In the genomic region with DNA sequence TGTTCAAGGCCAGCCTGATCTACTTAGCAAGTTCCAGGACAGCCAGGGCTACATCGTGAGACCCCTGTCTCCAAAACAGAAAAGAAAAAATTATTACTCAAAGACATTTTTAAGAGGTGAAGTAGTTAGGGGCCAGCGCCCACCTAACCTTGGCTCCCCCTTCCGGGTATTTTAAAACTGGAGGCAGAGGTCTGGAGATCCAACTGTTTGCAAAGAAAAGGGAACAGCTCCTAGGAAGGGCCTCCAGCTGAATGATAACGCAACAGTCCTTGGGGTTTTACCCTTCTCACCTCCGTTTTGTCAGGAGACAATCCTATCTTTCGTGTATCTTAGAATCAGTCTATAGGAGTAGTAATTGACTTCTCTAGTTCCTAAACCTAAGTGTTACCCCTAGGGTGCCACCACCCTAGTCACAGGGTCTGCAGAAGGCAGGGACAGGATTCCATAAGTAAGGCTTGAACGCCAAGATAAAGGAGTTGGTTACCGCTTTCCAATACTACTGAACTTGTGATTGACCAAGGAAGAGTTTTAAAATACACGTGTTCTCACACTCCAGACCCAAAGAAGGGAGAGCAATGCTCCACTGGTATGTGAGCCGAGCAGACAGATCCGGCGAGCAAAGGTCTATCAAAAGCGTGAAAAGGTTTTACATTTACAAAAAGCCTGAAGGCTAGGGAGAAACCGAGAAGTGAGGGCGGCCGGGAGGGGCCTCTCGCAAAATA, we compare ENCODE assay signal across 7 mouse cellular contexts. TPM values are rescaled to one million over a fixed set of nuclear protein-coding genes. Genes with fewer than 3 reads are reported as not detected.
A peak's percentile ranks its signal among the peaks of the same experiment; 100 is the strongest.
DNase-seq lines count a peak whose midpoint lies in the region; ATAC-seq and TF ChIP-seq lines count a peak whose summit lies in the region.

No protein-coding gene starts in this region.

- no peak for TF ChIP-seq CTCF in spleen, adult 2 months (IDR thresholded peaks at IDR 0.05; ENCODE audit: extremely low read depth, insufficient read depth, insufficient read length, insufficient replicate concordance)
- TF ChIP-seq CTCF in stomach, postnatal 0 days (IDR thresholded peaks at IDR 0.05; ENCODE audit: low read depth) = no peak

- peaks cover 26% of the 10 kb centered on the region for H3K4me1 ChIP-seq in spleen, adult 2 months (ENCODE audit: control insufficient read depth, insufficient read depth, insufficient read length)
- peaks cover 59% of the 10 kb centered on the region for H3K4me1 ChIP-seq in forebrain, embryonic 12.5 days
- H3K4me1 ChIP-seq in limb, embryonic 15.5 days = peaks cover 53% of the 10 kb centered on the region
- H3K4me1 ChIP-seq in stomach, postnatal 0 days (replicated peaks; ENCODE audit: control insufficient read depth, insufficient read depth) = peaks cover 15% of the 10 kb centered on the region

- H3K36me3 ChIP-seq in spleen, adult 2 months (ENCODE audit: control insufficient read depth, insufficient read depth, low read length) = no peaks in the 10 kb centered on the region; the same call in 1 of the 2 replicates
- H3K36me3 ChIP-seq in forebrain, embryonic 12.5 days (replicated peaks) = peaks cover 25% of the 10 kb centered on the region
- peaks cover 22% of the 10 kb centered on the region for H3K36me3 ChIP-seq in limb, embryonic 15.5 days
- H3K36me3 ChIP-seq in stomach, postnatal 0 days (ENCODE audit: control insufficient read depth, insufficient read depth, low read length) = no peaks in the 10 kb centered on the region

- peak overlapping the region; percentile 87 for H3K4me2 ChIP-seq in forebrain, embryonic 12.5 days
- H3K4me2 ChIP-seq in limb, embryonic 15.5 days = peak overlapping the region; percentile 73
- peak overlapping the region; percentile 96 for H3K4me2 ChIP-seq in stomach, postnatal 0 days (replicated peaks; ENCODE audit: low read depth)

- no peak for DNase-seq in spleen, adult 2 months (ENCODE audit: low read depth in 1 of 2, low spot score in 2 of 2)
- DNase-seq in spleen, postnatal 4 days (ENCODE audit: low spot score in 2 of 2) = no peak
- DNase-seq in stomach, postnatal 0 days (ENCODE audit: low spot score) = no peak
- DNase-seq in cerebellum, postnatal 25 days = no peak
- no peak for DNase-seq in cerebellum, adult 18-20 months

- no peak for TF ChIP-seq POLR2A in spleen, adult 2 months (IDR thresholded peaks at IDR 0.05; ENCODE audit: low read depth, low read length)

- H3K9ac ChIP-seq in forebrain, embryonic 12.5 days = peak overlapping the region; percentile 75
- H3K9ac ChIP-seq in limb, embryonic 15.5 days = peak overlapping the region; percentile 78
- peak overlapping the region; percentile 87 for H3K9ac ChIP-seq in stomach, postnatal 0 days (ENCODE audit: low read length)

- ATAC-seq in forebrain, embryonic 12.5 days (ENCODE audit: low FRiP score) = no peak
- ATAC-seq in limb, embryonic 15.5 days (ENCODE audit: insufficient number of reproducible peaks, low FRiP score, low TSS enrichment, low read depth) = no peak
- no peak for ATAC-seq in stomach, postnatal 0 days (ENCODE audit: low FRiP score, low TSS enrichment)

- peak overlapping the region; percentile 82 for H3K4me3 ChIP-seq in spleen, adult 2 months (ENCODE audit: extremely low read depth, insufficient read depth, insufficient read length)
- peak overlapping the region; percentile 87 for H3K4me3 ChIP-seq in forebrain, embryonic 12.5 days (replicated peaks)
- H3K4me3 ChIP-seq in limb, embryonic 15.5 days = peak overlapping the region; percentile 92
- H3K4me3 ChIP-seq in stomach, postnatal 0 days (ENCODE audit: low read depth, low read length) = peak overlapping the region; percentile 82

- no peaks in the 10 kb centered on the region for H3K9me3 ChIP-seq in forebrain, embryonic 12.5 days
- H3K9me3 ChIP-seq in limb, embryonic 15.5 days = no peaks in the 10 kb centered on the region
- H3K9me3 ChIP-seq in stomach, postnatal 0 days (ENCODE audit: control insufficient read depth, low read length) = no peaks in the 10 kb centered on the region

- WGBS in spleen, adult 2 months = 4% methylated on average over 17 of the region's 17 CpGs
- WGBS in forebrain, embryonic 12.5 days = 7% methylated on average over 17 of the region's 17 CpGs
- 4% methylated on average over 17 of the region's 17 CpGs for WGBS in limb, embryonic 15.5 days
- WGBS in stomach, postnatal 0 days = 3% methylated on average over 17 of the region's 17 CpGs

- TF ChIP-seq EP300 in stomach, postnatal 0 days (optimal IDR thresholded peaks at IDR 0.05) = no peak

- peak overlapping the region; percentile 76 for H3K27ac ChIP-seq in spleen, adult 2 months (ENCODE audit: insufficient read depth, low read length)
- 0 out of 2 replicates have a peak overlapping the region, but pooled peaks have one; percentile 73 for H3K27ac ChIP-seq in forebrain, embryonic 12.5 days
- peak overlapping the region; percentile 90 for H3K27ac ChIP-seq in limb, embryonic 15.5 days
- H3K27ac ChIP-seq in stomach, postnatal 0 days (replicated peaks) = peak overlapping the region; percentile 95

- H3K27me3 ChIP-seq in spleen, adult 2 months (ENCODE audit: control insufficient read depth, insufficient read depth, low read length) = no peaks in the 10 kb centered on the region
- H3K27me3 ChIP-seq in forebrain, embryonic 12.5 days = no peaks in the 10 kb centered on the region
- no peaks in the 10 kb centered on the region for H3K27me3 ChIP-seq in limb, embryonic 15.5 days
- H3K27me3 ChIP-seq in stomach, postnatal 0 days (ENCODE audit: control insufficient read depth, insufficient read depth, low read length) = no peaks in the 10 kb centered on the region

RNA-seq across cellular contexts. Expression of a gene that starts 0.9 kb away (rescaled TPM):
- 7.3 and 9.5 TPM in 2 replicates for polyA plus RNA-seq in spleen, adult 2 months (2012; rRNA removed)
- 20.5 and 21.1 TPM in 2 replicates for polyA plus RNA-seq in forebrain, embryonic 12.5 days (2016; fragmentation: Nextera tagmentation; extraction: Ambion mirVana)
- polyA plus RNA-seq in limb, embryonic 15.5 days (2015; fragmentation: Nextera tagmentation; extraction: Ambion mirVana) = 16.0 and 16.8 TPM in 2 replicates
- polyA plus RNA-seq in stomach, postnatal 0 days (2015; fragmentation: Nextera tagmentation; extraction: Ambion mirVana) = 4.3 and 4.7 TPM in 2 replicates

RNA-seq across cellular contexts. Expression of a gene that starts 1.1 kb away (rescaled TPM):
- 12.2 and 12.5 TPM in 2 replicates for polyA plus RNA-seq in spleen, adult 2 months (2012; rRNA removed)
- 11.0 and 11.5 TPM in 2 replicates for polyA plus RNA-seq in forebrain, embryonic 12.5 days (2016; fragmentation: Nextera tagmentation; extraction: Ambion mirVana)
- 5.4 and 5.6 TPM in 2 replicates for polyA plus RNA-seq in limb, embryonic 15.5 days (2015; fragmentation: Nextera tagmentation; extraction: Ambion mirVana)
- 1.7 and 1.9 TPM in 2 replicates for polyA plus RNA-seq in stomach, postnatal 0 days (2015; fragmentation: Nextera tagmentation; extraction: Ambion mirVana)

RNA-seq across cellular contexts. Expression of a gene that starts 35.2 kb away (rescaled TPM):
- 7.8 and 9.6 TPM in 2 replicates for polyA plus RNA-seq in spleen, adult 2 months (2012; rRNA removed)
- 49.9 and 52.6 TPM in 2 replicates for polyA plus RNA-seq in forebrain, embryonic 12.5 days (2016; fragmentation: Nextera tagmentation; extraction: Ambion mirVana)
- polyA plus RNA-seq in limb, embryonic 15.5 days (2015; fragmentation: Nextera tagmentation; extraction: Ambion mirVana) = 39.7 and 53.2 TPM in 2 replicates
- 29.1 and 30.9 TPM in 2 replicates for polyA plus RNA-seq in stomach, postnatal 0 days (2015; fragmentation: Nextera tagmentation; extraction: Ambion mirVana)

RNA-seq across cellular contexts. Expression of a gene that starts 48.1 kb away (rescaled TPM):
- polyA plus RNA-seq in spleen, adult 2 months (2012; rRNA removed) = 12.8 and 14.6 TPM in 2 replicates
- 15.4 and 17.9 TPM in 2 replicates for polyA plus RNA-seq in forebrain, embryonic 12.5 days (2016; fragmentation: Nextera tagmentation; extraction: Ambion mirVana)
- 15.1 and 16.8 TPM in 2 replicates for polyA plus RNA-seq in limb, embryonic 15.5 days (2015; fragmentation: Nextera tagmentation; extraction: Ambion mirVana)
- 8.5 and 9.8 TPM in 2 replicates for polyA plus RNA-seq in stomach, postnatal 0 days (2015; fragmentation: Nextera tagmentation; extraction: Ambion mirVana)

RNA-seq across cellular contexts. Expression of a gene that starts 49.2 kb away (rescaled TPM):
- 164 and 199 TPM in 2 replicates for polyA plus RNA-seq in spleen, adult 2 months (2012; rRNA removed)
- 76.2 and 78.9 TPM in 2 replicates for polyA plus RNA-seq in forebrain, embryonic 12.5 days (2016; fragmentation: Nextera tagmentation; extraction: Ambion mirVana)
- polyA plus RNA-seq in limb, embryonic 15.5 days (2015; fragmentation: Nextera tagmentation; extraction: Ambion mirVana) = 70.8 and 76.5 TPM in 2 replicates
- 51.1 and 54.1 TPM in 2 replicates for polyA plus RNA-seq in stomach, postnatal 0 days (2015; fragmentation: Nextera tagmentation; extraction: Ambion mirVana)
